Comparison of ENCODE assay signal across 9 mouse cellular contexts in genomic region chr5:30686781-30687180, GRCm38 (mm10). TPM values are rescaled to one million over a fixed set of nuclear protein-coding genes. Genes with fewer than 3 reads are reported as not detected.
DNase-seq lines count a peak whose midpoint lies in the region; ATAC-seq lines count a peak whose summit lies in the region.
"Had no signal": no experiment of that assay in that cellular context is flagged by ENCODE, and none has a peak within 500 bp of the region (broad histone marks: within the 10 kb centered on the region; RNA-seq: fewer than 3 reads in every experiment).

No protein-coding gene starts in this region.

- DNase-seq in CD4-positive, CD25-positive, alpha-beta regulatory T cell, adult 2 months (ENCODE audit: low read depth, low spot score) = peak; percentile 44
- DNase-seq in kidney, postnatal 4 days = peak; percentile 32 to 51
- no peak for DNase-seq in kidney, adult 11 months
- peak; percentile 52 to 54 for DNase-seq in right cerebral cortex, postnatal 10 days (ENCODE audit: low spot score in 2 of 2)
- DNase-seq in right cerebral cortex, postnatal 25 days = no peak
- DNase-seq in thymus, postnatal 0 days (ENCODE audit: low spot score) = peak; percentile 37
- DNase-seq in adrenal gland, adult (ENCODE audit: inconsistent age in 2 of 2, low spot score in 1 of 2) = no peak
- DNase-seq: cerebellum, adult 11 months had no signal

- no peak for ATAC-seq in CD4-positive, CD25-positive, alpha-beta regulatory T cell, adult 4 months

RNA-seq across cellular contexts. Expression of gene Cenpa, which starts 20.2 kb away (rescaled TPM):
- 10 to 100 TPM; 45.4 to 60.5 TPM for polyA plus RNA-seq in CD4-positive, CD25-positive, alpha-beta regulatory T cell, adult 4 months (2017; shearing (Covaris generic))
- 339 and 404 TPM in 2 replicates for polyA plus RNA-seq in thymus, postnatal 0 days (2015; fragmentation: Nextera tagmentation; extraction: Ambion mirVana)

RNA-seq across cellular contexts. Expression of gene Dpysl5, which starts 24.6 kb away (rescaled TPM):
- polyA plus RNA-seq in CD4-positive, CD25-positive, alpha-beta regulatory T cell, adult 4 months (2017; shearing (Covaris generic)) = not detected
- 0.13 and 0.23 TPM in 2 replicates for polyA plus RNA-seq in thymus, postnatal 0 days (2015; fragmentation: Nextera tagmentation; extraction: Ambion mirVana)

RNA-seq across cellular contexts. Expression of gene Slc35f6, which starts 39.0 kb away (rescaled TPM):
- 10 to 100 TPM; 18.0 to 22.7 TPM for polyA plus RNA-seq in CD4-positive, CD25-positive, alpha-beta regulatory T cell, adult 4 months (2017; shearing (Covaris generic))
- polyA plus RNA-seq in thymus, postnatal 0 days (2015; fragmentation: Nextera tagmentation; extraction: Ambion mirVana) = 12.5 and 14.4 TPM in 2 replicates

Comparison
In these comparisons a context has a peak if more than half of its experiments do, and no peak if none do; other contexts are left out.
1. DNase-seq: peak in CD4-positive, CD25-positive, alpha-beta regulatory T cell, adult 2 months (single experiment), kidney, postnatal 4 days (2 of 2), right cerebral cortex, postnatal 10 days (2 of 2) and thymus, postnatal 0 days (single experiment); none in kidney, adult 11 months (single experiment), right cerebral cortex, postnatal 25 days (single experiment) and adrenal gland, adult (0 of 2).